In the genomic region with DNA sequence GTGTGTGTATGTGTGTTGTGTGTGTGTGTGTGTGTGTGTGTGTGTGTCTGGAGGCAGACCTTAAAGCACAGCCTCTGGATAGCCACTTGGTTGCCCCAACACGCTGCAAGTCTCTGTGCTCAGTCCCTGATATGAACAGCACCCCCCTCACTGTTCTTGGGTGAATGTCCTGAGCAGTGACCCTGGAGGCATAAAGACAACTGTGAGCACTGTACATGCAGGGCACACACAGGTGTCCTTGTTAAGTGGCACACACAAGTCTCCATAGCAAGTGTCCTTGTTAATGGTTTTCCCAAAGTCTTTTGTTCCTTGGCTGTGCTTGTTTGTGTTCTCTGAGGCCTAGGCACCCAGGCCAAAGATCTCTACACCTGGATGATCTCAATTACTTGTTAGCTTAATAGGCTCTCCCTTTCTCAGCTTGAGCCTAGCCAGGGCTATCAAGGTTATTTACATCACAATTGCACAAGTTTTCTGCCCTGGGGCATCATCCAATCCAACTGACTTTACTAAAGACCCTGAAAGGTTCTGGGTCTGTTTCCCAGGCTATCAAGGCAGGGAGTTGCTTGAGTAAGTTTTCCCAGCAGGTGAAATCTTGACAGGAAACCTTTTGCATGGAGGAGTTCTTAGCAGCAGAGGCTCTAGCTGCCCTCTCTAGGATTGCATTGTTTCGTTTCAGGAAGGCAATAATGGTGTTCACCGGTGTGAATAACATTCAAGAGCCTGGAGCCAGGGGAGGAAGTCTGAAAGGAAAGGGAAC, we compare ENCODE assay signal across 14 mouse cellular contexts. TPM values are rescaled to one million over a fixed set of nuclear protein-coding genes. Genes with fewer than 3 reads are reported as not detected.
DNase-seq lines count a peak whose midpoint lies in the region; ATAC-seq lines count a peak whose summit lies in the region.
"Had no signal": no experiment of that assay in that cellular context is flagged by ENCODE, and none has a peak within 500 bp of the region (broad histone marks: within the 10 kb centered on the region; RNA-seq: fewer than 3 reads in every experiment).

No protein-coding gene starts in this region.

- no peaks in the 10 kb centered on the region for H3K27me3 ChIP-seq in lung, embryonic 16.5 days (ENCODE audit: control insufficient read depth, insufficient read depth, low read depth, low read length)
- no peaks in the 10 kb centered on the region for H3K27me3 ChIP-seq in intestine, embryonic 16.5 days (replicated peaks; ENCODE audit: control insufficient read depth, insufficient read depth, low read length)
- H3K27me3 ChIP-seq: hindbrain, embryonic 15.5 days; limb, embryonic 12.5 days; neural tube, embryonic 12.5 days had no signal

- H3K27ac ChIP-seq in lung, embryonic 16.5 days (ENCODE audit: low read length) = peak overlapping the region; percentile 23; the same call in 1 of the 2 replicates
- H3K27ac ChIP-seq in intestine, embryonic 16.5 days (ENCODE audit: low read length) = peak overlapping the region; percentile 29; the same call in 1 of the 2 replicates
- H3K27ac ChIP-seq: hindbrain, embryonic 15.5 days; limb, embryonic 12.5 days; neural tube, embryonic 12.5 days had no signal

- H3K36me3 ChIP-seq in lung, embryonic 16.5 days (ENCODE audit: control insufficient read depth, insufficient read depth, low read length) = no peaks in the 10 kb centered on the region
- H3K36me3 ChIP-seq in intestine, embryonic 16.5 days (ENCODE audit: control insufficient read depth, insufficient read depth, low read length) = no peaks in the 10 kb centered on the region
- H3K36me3 ChIP-seq: hindbrain, embryonic 15.5 days; limb, embryonic 12.5 days; neural tube, embryonic 12.5 days had no signal

- DNase-seq in heart, adult 9 months (ENCODE audit: low spot score in 2 of 2) = peak; percentile 21 to 73
- no peak for DNase-seq in heart, postnatal 25 days (ENCODE audit: low spot score)
- DNase-seq in lung, postnatal 25 days (ENCODE audit: low spot score) = no peak
- DNase-seq in ZHBTc4 (ENCODE audit: low read depth, low spot score) = peak; percentile 94
- no peak for DNase-seq in urinary bladder, postnatal 10 days (ENCODE audit: low spot score)
- no peak for DNase-seq in frontal cortex, postnatal 36 days (ENCODE audit: low spot score in 2 of 2)
- DNase-seq: cerebellum, postnatal 10 days; lung, embryonic 14.5 days had no signal

- no peak for ATAC-seq in lung, embryonic 16.5 days (ENCODE audit: low read depth)
- no peak for ATAC-seq in intestine, embryonic 16.5 days

- H3K9me3 ChIP-seq in lung, embryonic 16.5 days (ENCODE audit: control insufficient read depth, low read length) = no peaks in the 10 kb centered on the region
- no peaks in the 10 kb centered on the region for H3K9me3 ChIP-seq in intestine, embryonic 16.5 days (ENCODE audit: control insufficient read depth, low read length)
- H3K9me3 ChIP-seq: hindbrain, embryonic 15.5 days; limb, embryonic 12.5 days; neural tube, embryonic 12.5 days had no signal

- no peak overlapping the region for H3K4me3 ChIP-seq in lung, embryonic 16.5 days (ENCODE audit: low read length)
- no peak overlapping the region for H3K4me3 ChIP-seq in intestine, embryonic 16.5 days (ENCODE audit: low read length)
- H3K4me3 ChIP-seq: erythroblast, embryonic 14.5 days; hindbrain, embryonic 15.5 days; limb, embryonic 12.5 days; neural tube, embryonic 12.5 days had no signal

- H3K9ac ChIP-seq in lung, embryonic 16.5 days (ENCODE audit: low read length) = no peak overlapping the region
- no peak overlapping the region for H3K9ac ChIP-seq in intestine, embryonic 16.5 days (ENCODE audit: low read depth, low read length)
- H3K9ac ChIP-seq: hindbrain, embryonic 15.5 days; limb, embryonic 12.5 days; lung, embryonic 14.5 days; neural tube, embryonic 12.5 days had no signal

- H3K4me2 ChIP-seq in lung, embryonic 16.5 days (ENCODE audit: low read depth, low read length) = no peak overlapping the region
- no peak overlapping the region for H3K4me2 ChIP-seq in intestine, embryonic 16.5 days (ENCODE audit: low read depth, low read length)
- H3K4me2 ChIP-seq: hindbrain, embryonic 15.5 days; limb, embryonic 12.5 days; lung, embryonic 14.5 days; neural tube, embryonic 12.5 days had no signal

- intact Hi-C loops in heart, postnatal 25 days (cut with DNase I) = no loop called here

- WGBS in lung, embryonic 16.5 days = 40% methylated on average over 3 of the region's 3 CpGs
- 37% methylated on average over 3 of the region's 3 CpGs for WGBS in intestine, embryonic 16.5 days

- no peaks in the 10 kb centered on the region for H3K4me1 ChIP-seq in lung, embryonic 16.5 days (replicated peaks; ENCODE audit: control insufficient read depth, insufficient read depth, low read length)
- H3K4me1 ChIP-seq in intestine, embryonic 16.5 days (ENCODE audit: control insufficient read depth, insufficient read depth, low read length) = peaks cover 19% of the 10 kb centered on the region; the same call in 1 of the 2 replicates
- H3K4me1 ChIP-seq: neural tube, embryonic 12.5 days had no signal

RNA-seq across cellular contexts. Expression of a gene that starts 13.9 kb away (rescaled TPM):
- total RNA-seq in heart, postnatal 25 days (2021) = 10 to 100 TPM in 1 of 2 experiments, 1 to 10 TPM in 1; 8.6 to 10.5 TPM
- polyA plus RNA-seq in lung, embryonic 16.5 days (2015; fragmentation: Nextera tagmentation; extraction: Ambion mirVana) = 33.0 and 36.1 TPM in 2 replicates
- 47.8 and 61.2 TPM in 2 replicates for polyA plus RNA-seq in intestine, embryonic 16.5 days (2015; fragmentation: Nextera tagmentation; extraction: Ambion mirVana)

Comparison
In these comparisons a context has a peak if more than half of its experiments do, and no peak if none do; other contexts are left out.
1. DNase-seq: peak in heart, adult 9 months (2 of 2) and ZHBTc4 (single experiment); none in heart, postnatal 25 days (single experiment), lung, postnatal 25 days (single experiment), urinary bladder, postnatal 10 days (single experiment) and frontal cortex, postnatal 36 days (0 of 2).